Mouse (Mus musculus) embryo, embryonic 11.5 days (tissue): ENCODE results near the gene Dpp9.

Experiments
- DNase-seq: peaks from one replicate; pipeline ENCODE4 v3.0.0-alpha.2; 2012; ENCODE audit warnings: low read depth, low spot score

Gene Dpp9

DNA sequence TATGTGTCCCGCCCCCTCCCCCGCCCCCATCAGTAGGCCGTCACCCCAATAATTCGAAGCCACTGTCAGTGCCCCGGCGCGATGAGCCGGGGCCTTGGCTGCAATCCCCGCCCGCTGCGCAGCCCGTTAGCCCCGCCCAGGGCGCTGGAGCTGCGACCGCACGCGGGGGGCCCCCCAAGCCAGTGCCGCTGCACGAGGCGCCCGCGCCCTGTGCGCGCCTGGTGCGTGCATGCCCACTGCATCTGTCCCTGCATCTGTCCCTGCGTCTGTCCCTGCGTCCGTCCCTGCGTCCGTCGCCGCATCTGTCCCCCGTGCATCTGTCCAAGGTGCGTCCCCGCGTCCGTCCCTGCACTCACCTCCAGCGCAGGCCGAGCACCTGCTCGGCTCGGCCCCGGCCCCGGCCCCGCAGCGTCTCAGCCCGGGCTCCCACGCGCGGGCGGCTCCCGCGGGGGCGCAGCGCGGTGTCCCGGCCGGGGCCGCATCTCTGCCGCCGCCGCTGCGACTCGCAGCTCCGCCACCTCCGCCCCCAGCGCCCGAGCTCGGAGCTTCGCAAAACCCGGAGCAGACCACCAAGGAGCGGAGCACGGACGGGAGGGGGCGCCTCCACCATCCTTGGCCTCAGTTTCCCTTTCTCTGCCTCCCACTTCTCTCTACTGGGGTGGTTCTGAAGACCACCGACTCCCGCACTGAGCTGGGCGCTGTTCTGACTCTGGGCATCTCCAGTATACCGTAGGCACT, 78.7 kb downstream of the Dpp9 start, which contains the start of gene Sema6b:
Gene Sema6b, minus strand, starts transcription at position 486 of the 738 bp plus-strand sequence.
- no peak for DNase-seq

DNA sequence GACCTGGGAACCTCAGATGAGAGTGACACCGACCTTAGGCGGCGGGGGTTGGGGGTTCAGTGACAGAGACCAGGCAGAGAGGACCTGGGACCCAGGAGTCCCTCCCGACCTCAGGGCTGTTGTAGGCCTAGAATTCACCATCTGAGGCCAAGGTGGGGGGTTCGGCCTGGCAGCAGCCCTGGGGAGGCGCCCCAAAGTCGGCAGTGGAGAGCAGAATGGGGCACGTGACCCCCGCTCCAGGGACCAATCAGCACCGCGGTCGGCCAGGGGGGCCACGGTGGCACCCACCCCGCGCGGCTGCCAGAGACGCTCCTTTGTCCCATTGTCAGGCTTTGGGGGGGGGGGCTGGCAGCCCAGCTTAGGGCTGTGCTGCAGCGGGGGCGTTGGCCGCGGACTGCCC, 79.3 kb downstream of the Dpp9 start:
- no peak for DNase-seq

DNA sequence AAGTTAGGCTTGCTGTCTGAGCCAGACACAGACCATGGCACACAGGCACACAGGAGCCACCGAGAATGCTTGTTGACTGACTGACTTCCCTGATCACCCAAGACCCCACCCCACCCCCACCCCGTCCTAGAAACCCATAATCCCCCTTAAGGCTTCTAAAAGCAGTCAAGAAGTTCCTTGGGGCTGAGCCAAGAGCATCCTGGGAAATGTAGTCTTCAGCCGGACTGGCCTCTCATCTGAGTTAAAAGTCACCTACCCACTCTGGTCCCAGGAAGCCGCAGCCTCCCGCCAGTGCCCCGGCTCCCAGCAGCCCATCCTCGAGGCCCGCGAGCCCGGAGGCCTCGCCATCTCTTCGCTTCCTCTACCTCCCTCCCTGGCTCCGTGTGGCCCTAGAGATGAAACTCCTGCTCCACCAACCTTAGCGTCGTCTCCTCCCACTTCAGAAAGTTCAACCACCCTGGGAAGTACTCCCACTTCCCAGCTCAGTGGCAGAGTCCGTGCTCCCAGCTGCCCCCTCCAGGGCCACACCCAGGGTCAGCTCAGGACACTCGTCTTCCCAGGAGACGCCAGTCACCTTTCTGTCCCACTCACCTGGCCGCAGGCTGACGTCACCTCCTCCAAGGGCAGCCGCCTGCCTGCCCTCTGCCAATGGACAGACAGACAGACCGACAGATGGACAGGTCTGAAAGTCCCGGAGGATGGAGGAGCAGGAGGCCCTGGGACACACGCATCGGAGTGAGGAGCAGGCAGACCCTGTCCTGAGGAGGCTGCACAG, 80.7 kb downstream of the Dpp9 start:
- no peak for DNase-seq
